Mouse (Mus musculus): Measurements from ENCODE around the gene Gm13272. TPM values are rescaled to one million over a fixed set of nuclear protein-coding genes. Genes with fewer than 3 reads are reported as not detected.

Gene Gm13272
- polyA plus RNA-seq, 1 experiment from 2014 or later, result 0.31 TPM

Other genes with a start within 250 kb of the Gm13272 start
- not detected in 2 replicates for gene Ifna15, start 221.6 kb upstream of the Gm13272 start, polyA plus RNA-seq (2016; fragmentation: Nextera tagmentation; extraction: Ambion mirVana)
- not detected in 2 replicates for gene Ifna14, start 208.1 kb upstream of the Gm13272 start, polyA plus RNA-seq (2016; fragmentation: Nextera tagmentation; extraction: Ambion mirVana)
- not detected in 2 replicates for gene Ifna9, start 187.5 kb upstream of the Gm13272 start, polyA plus RNA-seq (2016; fragmentation: Nextera tagmentation; extraction: Ambion mirVana)
- not detected in 2 replicates for gene Ifna12, start 176.5 kb upstream of the Gm13272 start, polyA plus RNA-seq (2016; fragmentation: Nextera tagmentation; extraction: Ambion mirVana)
- gene C87499, start 145.4 kb upstream of the Gm13272 start, polyA plus RNA-seq (2016; fragmentation: Nextera tagmentation; extraction: Ambion mirVana), result not detected in 2 replicates
- not detected in 2 replicates for gene Ifna13, start 135.4 kb upstream of the Gm13272 start, polyA plus RNA-seq (2016; fragmentation: Nextera tagmentation; extraction: Ambion mirVana)
- not detected in 2 replicates for gene Ifna16, start 102.9 kb upstream of the Gm13272 start, polyA plus RNA-seq (2016; fragmentation: Nextera tagmentation; extraction: Ambion mirVana)
- not detected in 2 replicates for gene Ifna2, start 95.9 kb upstream of the Gm13272 start, polyA plus RNA-seq (2016; fragmentation: Nextera tagmentation; extraction: Ambion mirVana)
- gene Ifnab, start 88.5 kb upstream of the Gm13272 start, polyA plus RNA-seq (2016; fragmentation: Nextera tagmentation; extraction: Ambion mirVana), result not detected in 2 replicates
- 1.3 and 2.0 TPM in 2 replicates for gene Gm26566, start 58.0 kb upstream of the Gm13272 start, polyA plus RNA-seq (2016; fragmentation: Nextera tagmentation; extraction: Ambion mirVana)
- 142 and 153 TPM in 2 replicates for gene Klhl9, start 57.4 kb upstream of the Gm13272 start, polyA plus RNA-seq (2016; fragmentation: Nextera tagmentation; extraction: Ambion mirVana)
- gene Gm13271, start 25.0 kb upstream of the Gm13272 start, polyA plus RNA-seq (2016; fragmentation: Nextera tagmentation; extraction: Ambion mirVana), result not detected in 2 replicates
- gene Gm13283, start 19.7 kb upstream of the Gm13272 start, polyA plus RNA-seq (2016; fragmentation: Nextera tagmentation; extraction: Ambion mirVana), result 0.14 and 0.20 TPM in 2 replicates
- not detected in 2 replicates for gene Gm13290, start 6.0 kb upstream of the Gm13272 start, polyA plus RNA-seq (2016; fragmentation: Nextera tagmentation; extraction: Ambion mirVana)
- not detected in 2 replicates for gene Gm13289, start 2.9 kb upstream of the Gm13272 start, polyA plus RNA-seq (2016; fragmentation: Nextera tagmentation; extraction: Ambion mirVana)
- gene Ifnz, start 2.3 kb downstream of the Gm13272 start, polyA plus RNA-seq (2016; fragmentation: Nextera tagmentation; extraction: Ambion mirVana), result 0.37 TPM in 1 of 2 replicates, not detected in the other
- gene Gm13276, start 5.9 kb downstream of the Gm13272 start, polyA plus RNA-seq (2016; fragmentation: Nextera tagmentation; extraction: Ambion mirVana), result not detected in 2 replicates
- not detected in 2 replicates for gene Gm13277, start 8.8 kb downstream of the Gm13272 start, polyA plus RNA-seq (2016; fragmentation: Nextera tagmentation; extraction: Ambion mirVana)
- not detected in 2 replicates for gene Gm13278, start 11.7 kb downstream of the Gm13272 start, polyA plus RNA-seq (2016; fragmentation: Nextera tagmentation; extraction: Ambion mirVana)
- gene Gm13275, start 14.6 kb downstream of the Gm13272 start, polyA plus RNA-seq (2016; fragmentation: Nextera tagmentation; extraction: Ambion mirVana), result not detected in 2 replicates
- not detected in 2 replicates for gene Gm13279, start 17.5 kb downstream of the Gm13272 start, polyA plus RNA-seq (2016; fragmentation: Nextera tagmentation; extraction: Ambion mirVana)
- gene Gm13285, start 19.8 kb downstream of the Gm13272 start, polyA plus RNA-seq (2016; fragmentation: Nextera tagmentation; extraction: Ambion mirVana), result 0.83 TPM in 1 of 2 replicates, not detected in the other
- gene Gm13287, start 23.4 kb downstream of the Gm13272 start, polyA plus RNA-seq (2016; fragmentation: Nextera tagmentation; extraction: Ambion mirVana), result not detected in 2 replicates
- gene Gm13288, start 25.7 kb downstream of the Gm13272 start, polyA plus RNA-seq (2016; fragmentation: Nextera tagmentation; extraction: Ambion mirVana), result not detected in 2 replicates
- not detected in 2 replicates for gene Ifna7, start 36.4 kb downstream of the Gm13272 start, polyA plus RNA-seq (2016; fragmentation: Nextera tagmentation; extraction: Ambion mirVana)
- not detected in 2 replicates for gene Ifna11, start 40.1 kb downstream of the Gm13272 start, polyA plus RNA-seq (2016; fragmentation: Nextera tagmentation; extraction: Ambion mirVana)
- not detected in 2 replicates for gene Ifna6, start 47.6 kb downstream of the Gm13272 start, polyA plus RNA-seq (2016; fragmentation: Nextera tagmentation; extraction: Ambion mirVana)
- gene Ifna5, start 55.7 kb downstream of the Gm13272 start, polyA plus RNA-seq (2016; fragmentation: Nextera tagmentation; extraction: Ambion mirVana), result not detected in 2 replicates
- not detected in 2 replicates for gene Ifna4, start 62.0 kb downstream of the Gm13272 start, polyA plus RNA-seq (2016; fragmentation: Nextera tagmentation; extraction: Ambion mirVana)
- not detected in 2 replicates for gene Ifna1, start 70.2 kb downstream of the Gm13272 start, polyA plus RNA-seq (2016; fragmentation: Nextera tagmentation; extraction: Ambion mirVana)
- gene Ifne, start 100.4 kb downstream of the Gm13272 start, polyA plus RNA-seq (2016; fragmentation: Nextera tagmentation; extraction: Ambion mirVana), result not detected in 2 replicates

Measured in midbrain, embryonic 12.5 days (tissue).